Mouse (Mus musculus): ENCODE data around the gene Sim1. TPM values are rescaled to one million over a fixed set of nuclear protein-coding genes. Genes with fewer than 3 reads are reported as not detected.

The Sim1 gene
- polyA plus RNA-seq, 1 experiment from 2014 or later, result 0.59 TPM

DNA sequence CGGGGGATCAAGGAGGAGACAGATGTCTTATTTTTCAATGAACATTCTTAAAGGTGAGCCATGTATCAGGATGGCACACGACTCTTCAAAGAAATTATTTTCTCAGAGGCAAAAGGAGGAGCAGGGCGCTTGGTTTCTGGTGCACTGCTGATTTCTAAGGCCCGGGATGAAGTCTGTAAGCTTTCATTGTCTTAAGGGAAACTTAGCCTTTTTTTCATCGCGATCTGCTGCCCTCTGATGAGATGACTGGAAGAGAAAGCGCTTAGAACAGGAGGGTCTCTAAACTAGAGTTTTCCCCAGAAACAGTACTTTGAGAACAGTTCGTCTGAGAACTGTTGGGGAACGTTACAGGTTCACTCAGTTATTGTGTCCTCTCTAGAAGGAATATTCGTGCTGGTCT lies 1.0 kb upstream of the Sim1 start:
- H3K9ac ChIP-seq, result no peak overlapping the region
- no peak overlapping the region for H3K4me3 ChIP-seq (replicated peaks; ENCODE audit: low read length)
- no peak overlapping the region for H3K27ac ChIP-seq
- DNase-seq (ENCODE audit: low spot score), result no peak
- H3K27me3 ChIP-seq (ENCODE audit: control insufficient read depth, insufficient read depth, low read length), result peaks cover 99% of the 10 kb centered on the region
- ATAC-seq (ENCODE audit: low FRiP score), result no peak
- no peaks in the 10 kb centered on the region for H3K36me3 ChIP-seq (replicated peaks; ENCODE audit: control insufficient read depth, insufficient read depth)
- 2% methylated on average over 10 of the region's 10 CpGs for WGBS
- H3K4me2 ChIP-seq (replicated peaks), result peak overlapping the region; percentile 71; the same call in 1 of the 2 replicates
- peaks cover 10% of the 10 kb centered on the region; the same call in 1 of the 2 replicates for H3K4me1 ChIP-seq (replicated peaks; ENCODE audit: control insufficient read depth, insufficient read depth, low read length)
- H3K9me3 ChIP-seq (ENCODE audit: control insufficient read depth, low read length), result no peaks in the 10 kb centered on the region

DNA sequence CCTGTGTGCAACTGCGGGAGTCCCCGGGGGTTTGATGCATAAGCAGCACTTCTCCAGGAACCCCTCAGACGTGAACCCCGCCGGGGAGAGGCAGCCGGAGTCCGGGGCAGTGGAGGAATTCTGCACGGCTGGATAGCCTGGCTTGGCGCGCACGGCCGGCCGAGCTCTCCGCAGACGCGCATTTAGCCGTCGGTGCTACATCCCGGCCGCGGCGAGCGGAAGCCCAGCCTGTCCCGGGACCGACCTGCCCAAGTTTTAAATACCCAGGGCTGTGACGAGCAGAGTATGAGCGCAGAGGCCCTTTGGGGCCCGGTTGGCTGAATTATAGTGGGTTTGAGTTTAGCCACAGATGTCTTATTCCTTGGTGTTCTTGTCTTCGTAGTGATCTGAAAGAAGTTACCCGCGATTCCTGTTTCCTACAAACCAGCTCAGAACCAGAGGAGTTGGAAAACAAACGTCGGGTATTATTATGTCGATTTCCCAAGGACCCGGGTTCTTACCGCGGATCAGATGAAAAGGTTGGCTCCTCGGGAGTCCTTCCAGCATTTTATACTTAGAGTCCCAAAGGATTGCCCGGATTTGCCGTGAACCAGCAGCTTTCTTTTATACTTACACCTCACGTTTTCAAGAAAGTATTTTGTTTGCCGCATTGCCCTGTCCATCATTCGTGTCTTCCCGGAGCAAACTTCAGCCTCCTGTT lies 687 bp downstream of the Sim1 start:
- Histone ChIP-seq H3K4me1 (replicated peaks; ENCODE audit: control insufficient read depth, insufficient read depth, low read length) (peaks cover 10% of the 10 kb centered on the region; the same call in 1 of the 2 replicates), H3K36me3 (replicated peaks; ENCODE audit: control insufficient read depth, insufficient read depth) (no peaks in the 10 kb centered on the region), H3K9me3 (ENCODE audit: control insufficient read depth, low read length) (no peaks in the 10 kb centered on the region), H3K4me3 (replicated peaks; ENCODE audit: low read length) (peak overlapping the region; percentile 40), H3K27ac (no peak overlapping the region), H3K9ac (no peak overlapping the region), H3K4me2 (replicated peaks) (peak overlapping the region; percentile 71), H3K27me3 (ENCODE audit: control insufficient read depth, insufficient read depth, low read length) (peaks cover 99% of the 10 kb centered on the region)
- DNase-seq (ENCODE audit: low spot score) (no peak), ATAC-seq (ENCODE audit: low FRiP score) (no peak; the same call in none of the 2 replicates)
- WGBS, result under 1% methylated on average over 44 of the region's 44 CpGs

DNA sequence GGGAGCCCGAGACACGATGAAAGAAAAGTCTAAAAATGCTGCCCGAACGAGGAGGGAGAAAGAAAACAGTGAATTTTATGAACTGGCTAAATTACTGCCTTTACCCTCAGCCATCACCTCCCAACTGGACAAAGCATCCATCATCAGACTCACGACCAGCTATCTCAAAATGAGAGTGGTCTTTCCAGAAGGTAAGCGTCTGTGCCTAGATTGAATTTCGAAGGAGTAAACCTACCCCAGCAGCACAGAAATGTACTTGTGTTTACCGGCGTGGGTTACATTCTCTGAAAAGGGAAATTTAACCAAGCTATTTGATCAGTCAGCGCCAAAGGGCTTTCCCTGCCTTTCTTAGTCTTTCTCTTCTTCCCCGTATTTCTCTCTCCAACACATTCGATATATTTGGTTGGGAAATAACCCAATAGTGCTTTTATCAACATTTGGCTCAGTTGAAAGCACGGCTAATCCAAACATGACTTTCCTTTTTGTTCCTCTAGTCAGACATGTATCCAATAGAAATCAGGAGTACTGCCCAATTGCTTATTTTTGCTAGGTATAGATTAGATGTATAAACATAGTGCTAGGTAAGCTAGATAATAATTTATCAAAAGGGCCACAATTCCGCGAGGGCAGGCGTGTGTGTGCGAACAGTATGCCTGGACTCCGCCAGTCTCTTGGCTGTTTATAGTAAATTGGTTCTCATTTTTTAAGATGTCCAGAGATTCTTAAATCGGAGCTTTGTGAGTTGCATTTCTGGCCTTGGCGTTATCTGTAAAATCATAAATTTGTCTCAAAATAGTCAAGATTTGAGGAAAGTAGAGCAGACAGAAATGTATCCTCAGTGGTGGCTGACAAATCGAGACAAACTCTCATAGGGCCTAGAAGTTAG lies 1.6 kb downstream of the Sim1 start:
- Histone ChIP-seq H3K4me2 (replicated peaks) (no peak overlapping the region), H3K9me3 (ENCODE audit: control insufficient read depth, low read length) (no peaks in the 10 kb centered on the region), H3K27ac (no peak overlapping the region), H3K36me3 (replicated peaks; ENCODE audit: control insufficient read depth, insufficient read depth) (no peaks in the 10 kb centered on the region), H3K9ac (no peak overlapping the region), H3K4me3 (replicated peaks; ENCODE audit: low read length) (no peak overlapping the region), H3K4me1 (replicated peaks; ENCODE audit: control insufficient read depth, insufficient read depth, low read length) (peaks cover 10% of the 10 kb centered on the region; the same call in 1 of the 2 replicates), H3K27me3 (ENCODE audit: control insufficient read depth, insufficient read depth, low read length) (peaks cover 99% of the 10 kb centered on the region)
- peak; percentile 59 for DNase-seq (ENCODE audit: low spot score)
- no peak for ATAC-seq (ENCODE audit: low FRiP score)
- 5% methylated on average over 21 of the region's 21 CpGs for WGBS

DNA sequence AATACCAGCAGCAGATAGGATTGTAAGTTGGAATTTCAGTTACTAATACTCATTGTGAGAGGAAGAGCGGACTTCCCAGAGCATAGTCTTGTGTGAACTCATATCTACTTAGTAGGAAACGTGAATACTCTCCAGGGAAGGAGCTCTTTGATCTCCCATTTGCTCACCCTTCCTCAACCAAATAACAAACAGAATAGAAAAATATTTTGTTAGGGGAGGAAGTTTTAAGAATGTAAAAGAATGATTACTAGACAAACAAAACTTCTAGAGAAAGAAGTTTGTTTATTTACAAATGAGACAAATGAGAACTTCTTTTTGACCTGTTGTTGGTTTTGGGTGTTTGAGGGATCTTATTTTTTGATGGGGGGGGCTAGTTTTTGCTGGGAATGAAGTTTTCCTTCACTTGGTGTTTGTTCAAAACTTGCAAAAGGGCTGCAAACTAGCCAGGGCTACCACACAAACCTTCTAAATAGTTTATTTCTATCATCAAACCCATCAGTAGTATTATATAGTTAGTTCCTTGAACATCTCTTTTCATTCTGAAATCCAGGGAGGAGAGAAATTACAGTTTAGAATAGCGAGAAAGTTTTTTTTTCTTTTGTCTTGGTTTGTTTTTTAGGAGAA lies 2.3 kb downstream of the Sim1 start:
- H3K4me2 ChIP-seq (replicated peaks), result no peak overlapping the region
- no peak overlapping the region for H3K9ac ChIP-seq
- 5% methylated on average over 3 of the region's 3 CpGs for WGBS
- H3K4me3 ChIP-seq (replicated peaks; ENCODE audit: low read length), result no peak overlapping the region
- no peaks in the 10 kb centered on the region for H3K36me3 ChIP-seq (replicated peaks; ENCODE audit: control insufficient read depth, insufficient read depth)
- H3K9me3 ChIP-seq (ENCODE audit: control insufficient read depth, low read length), result no peaks in the 10 kb centered on the region
- H3K27me3 ChIP-seq (ENCODE audit: control insufficient read depth, insufficient read depth, low read length), result peaks cover 99% of the 10 kb centered on the region
- H3K4me1 ChIP-seq (replicated peaks; ENCODE audit: control insufficient read depth, insufficient read depth, low read length), result peaks cover 10% of the 10 kb centered on the region; the same call in 1 of the 2 replicates
- no peak for ATAC-seq (ENCODE audit: low FRiP score)
- DNase-seq (ENCODE audit: low spot score), result no peak
- no peak overlapping the region for H3K27ac ChIP-seq

DNA sequence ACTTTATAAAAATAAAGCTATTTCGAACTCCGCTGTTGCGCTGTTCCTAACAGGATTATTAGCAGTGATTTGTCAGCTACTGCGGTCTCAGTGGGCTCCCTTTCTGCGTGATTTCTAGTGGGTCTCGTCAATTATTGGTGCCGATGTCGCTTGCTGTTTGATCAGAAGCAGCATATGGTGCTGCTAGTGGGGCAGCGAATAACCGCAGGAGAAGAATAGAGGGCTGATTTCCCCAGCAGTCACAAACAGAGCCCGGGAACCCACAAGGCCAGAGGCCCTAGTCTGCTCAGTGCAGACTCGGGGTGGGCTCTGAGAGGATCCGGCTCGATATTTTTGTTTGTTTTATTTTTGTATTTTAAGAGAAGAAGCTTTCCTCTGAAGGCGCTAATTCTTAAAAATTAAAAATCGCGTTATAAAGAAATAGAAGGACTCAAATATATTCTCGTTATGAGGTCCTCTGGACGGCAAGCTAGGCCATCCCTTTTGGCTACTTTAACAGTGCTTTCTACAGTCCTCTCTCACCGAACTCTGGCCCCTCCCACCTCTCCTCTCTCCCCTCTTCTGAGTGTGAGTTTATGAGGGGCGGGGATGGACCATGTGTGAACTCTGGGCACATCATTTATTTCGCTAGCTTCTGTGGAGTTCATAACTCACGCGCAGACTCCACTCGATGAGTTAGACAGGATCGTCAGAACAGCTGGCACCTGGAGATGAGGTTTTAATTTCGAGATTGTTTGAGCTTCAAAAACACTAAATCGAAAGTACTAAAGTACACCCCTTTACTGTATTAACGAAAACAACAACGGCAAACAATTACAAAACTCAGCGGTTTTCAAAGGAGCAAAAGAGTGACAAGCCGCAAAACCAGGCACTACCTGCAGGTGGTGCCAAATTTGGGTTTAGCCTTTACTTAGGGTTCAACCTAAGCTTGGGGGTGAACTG lies 3.2 kb downstream of the Sim1 start:
- Histone ChIP-seq H3K4me2 (replicated peaks) (no peak overlapping the region), H3K36me3 (replicated peaks; ENCODE audit: control insufficient read depth, insufficient read depth) (no peaks in the 10 kb centered on the region), H3K4me3 (replicated peaks; ENCODE audit: low read length) (no peak overlapping the region; the same call in 1 of the 2 replicates), H3K27ac (no peak overlapping the region), H3K9me3 (ENCODE audit: control insufficient read depth, low read length) (no peaks in the 10 kb centered on the region), H3K9ac (no peak overlapping the region), H3K4me1 (replicated peaks; ENCODE audit: control insufficient read depth, insufficient read depth, low read length) (peaks cover 10% of the 10 kb centered on the region; the same call in 1 of the 2 replicates), H3K27me3 (ENCODE audit: control insufficient read depth, insufficient read depth, low read length) (peaks cover 99% of the 10 kb centered on the region)
- peak; percentile 63 for DNase-seq (ENCODE audit: low spot score)
- WGBS, result 2% methylated on average over 32 of the region's 32 CpGs
- no peak for ATAC-seq (ENCODE audit: low FRiP score)

DNA sequence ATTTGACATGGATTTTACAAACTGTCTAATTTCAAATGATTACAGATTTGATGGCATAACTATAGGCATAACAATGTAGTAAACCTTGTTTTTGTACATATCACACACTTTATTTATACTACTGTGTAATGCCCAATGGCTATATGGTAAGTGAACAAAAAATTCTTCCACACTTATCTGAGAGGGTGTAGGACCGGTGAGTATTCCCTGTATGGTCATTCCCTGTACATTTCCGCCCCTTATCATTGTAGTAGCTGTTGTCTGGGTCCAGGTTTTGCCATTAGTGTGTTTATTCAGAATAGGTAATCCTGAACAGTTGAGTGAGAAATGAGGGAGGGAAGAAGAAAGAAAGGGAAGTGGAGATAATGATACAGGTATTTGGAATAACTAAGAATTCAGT lies 4.1 kb downstream of the Sim1 start:
- H3K9me3 ChIP-seq (ENCODE audit: control insufficient read depth, low read length), result no peaks in the 10 kb centered on the region
- no peak overlapping the region for H3K27ac ChIP-seq
- no peak for DNase-seq (ENCODE audit: low spot score)
- no peak for ATAC-seq (ENCODE audit: low FRiP score)
- H3K27me3 ChIP-seq (ENCODE audit: control insufficient read depth, insufficient read depth, low read length), result peaks cover 98% of the 10 kb centered on the region
- H3K4me1 ChIP-seq (replicated peaks; ENCODE audit: control insufficient read depth, insufficient read depth, low read length), result peaks cover 10% of the 10 kb centered on the region; the same call in 1 of the 2 replicates
- H3K36me3 ChIP-seq (replicated peaks; ENCODE audit: control insufficient read depth, insufficient read depth), result no peaks in the 10 kb centered on the region
- 22% methylated on average over 2 of the region's 2 CpGs for WGBS
- H3K4me3 ChIP-seq (replicated peaks; ENCODE audit: low read length), result no peak overlapping the region
- no peak overlapping the region for H3K4me2 ChIP-seq (replicated peaks)
- H3K9ac ChIP-seq, result no peak overlapping the region

DNA sequence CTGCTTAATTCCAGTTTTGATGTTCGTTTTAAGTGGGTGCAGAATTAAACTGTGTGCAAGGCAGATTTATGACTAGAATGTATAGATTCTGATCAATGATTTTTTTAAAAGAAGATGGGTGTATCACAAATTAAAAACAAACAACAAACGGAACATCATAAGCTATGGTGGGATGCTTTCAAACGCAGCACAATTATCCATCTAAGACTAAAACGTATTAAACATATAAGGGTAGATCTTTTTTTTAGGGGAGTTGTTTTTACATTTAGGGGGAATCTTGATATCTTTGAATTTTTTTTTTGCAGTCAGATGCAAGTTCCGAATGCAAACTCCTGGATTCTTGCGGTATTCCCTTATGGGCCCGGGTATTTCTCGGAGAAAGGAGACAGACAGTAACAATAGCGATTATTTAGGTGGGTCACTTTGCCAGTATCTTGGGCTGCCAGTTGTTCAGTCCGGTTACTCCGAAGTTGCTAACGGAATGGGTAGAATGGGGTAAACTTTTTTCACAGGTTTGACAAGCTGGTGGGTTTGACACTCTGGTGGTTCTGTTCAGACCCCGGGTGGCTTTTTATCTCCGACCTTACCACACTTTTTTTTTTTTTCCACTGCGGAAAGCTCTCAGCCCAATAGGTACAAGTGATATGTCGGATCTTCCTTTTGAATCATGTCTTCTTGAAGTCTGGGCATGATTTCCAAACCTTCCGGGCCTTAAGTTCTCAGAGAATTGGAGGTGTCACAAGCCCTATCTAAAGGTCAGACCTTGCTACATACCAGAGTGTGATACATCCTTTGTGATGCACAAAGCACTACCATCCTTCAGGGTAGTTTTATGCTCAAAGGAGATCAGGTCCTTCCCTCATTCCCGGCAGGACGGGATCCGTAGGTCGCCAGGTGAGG lies 5.5 kb downstream of the Sim1 start:
- Histone ChIP-seq H3K27ac (no peak overlapping the region), H3K4me1 (replicated peaks; ENCODE audit: control insufficient read depth, insufficient read depth, low read length) (no peaks in the 10 kb centered on the region), H3K4me2 (replicated peaks) (no peak overlapping the region), H3K9me3 (ENCODE audit: control insufficient read depth, low read length) (no peaks in the 10 kb centered on the region), H3K9ac (no peak overlapping the region), H3K36me3 (replicated peaks; ENCODE audit: control insufficient read depth, insufficient read depth) (no peaks in the 10 kb centered on the region), H3K4me3 (replicated peaks; ENCODE audit: low read length) (no peak overlapping the region), H3K27me3 (ENCODE audit: control insufficient read depth, insufficient read depth, low read length) (peaks cover 98% of the 10 kb centered on the region)
- WGBS, result 3% methylated on average over 21 of the region's 21 CpGs
- DNase-seq (ENCODE audit: low spot score) (no peak), ATAC-seq (ENCODE audit: low FRiP score) (no peak)
